Mouse (Mus musculus) liver, embryonic 14.5 days (tissue): ENCODE results near the gene Ttll8.

Source experiments
- CTCF ChIP-seq: IDR thresholded peaks from 2 replicates; pipeline ENCODE4 v1.5.1; 2016; ENCODE audit warnings: antibody characterized with exemption, low read depth, control low read depth
- EP300 ChIP-seq: IDR thresholded peaks from 2 replicates; pipeline ENCODE4 v1.6.1; 2016; ENCODE audit warnings: antibody characterized with exemption, low read depth

GRCm38 (mm10) chr15:88942783-88943182, 11.4 kb downstream of the Ttll8 start:
- TF ChIP-seq CTCF: no peak
- no peak for TF ChIP-seq EP300
